Mouse (Mus musculus) kidney, embryonic 16.5 days (tissue): Measurements from ENCODE around the gene Olfr1508. TPM values are rescaled to one million over a fixed set of nuclear protein-coding genes. Genes with fewer than 3 reads are reported as not detected.

ENCODE experiments used
- polyA plus RNA-seq: library from polyadenylated mRNA; unstranded; fragments of >200 nt; fragmentation: Nextera tagmentation; extraction: Ambion mirVana; gene quantifications from 2 replicates; pipeline ENCODE4 v1.2.1, GENCODE M21; 2015

Olfr1508 gene
- polyA plus RNA-seq, 1 experiment from 2014 or later, result not detected

Other genes with a start within 250 kb of the Olfr1508 start
- 27.5 and 34.9 TPM in 2 replicates for gene Chd8, start 209.7 kb downstream of the Olfr1508 start, polyA plus RNA-seq
- gene Tox4, start 188.3 kb downstream of the Olfr1508 start, polyA plus RNA-seq, result 43.6 and 46.2 TPM in 2 replicates
- gene Rab2b, start 187.9 kb downstream of the Olfr1508 start, polyA plus RNA-seq, result 23.3 and 24.4 TPM in 2 replicates
- gene Mettl3, start 162.4 kb downstream of the Olfr1508 start, polyA plus RNA-seq, result 51.7 and 57.0 TPM in 2 replicates
- gene Sall2, start 138.7 kb downstream of the Olfr1508 start, polyA plus RNA-seq, result 39.1 and 46.0 TPM in 2 replicates
- not detected in 2 replicates for gene Olfr1513, start 111.1 kb downstream of the Olfr1508 start, polyA plus RNA-seq
- not detected in 2 replicates for gene Olfr1512, start 88.3 kb downstream of the Olfr1508 start, polyA plus RNA-seq
- not detected in 2 replicates for gene Olfr1511, start 70.1 kb downstream of the Olfr1508 start, polyA plus RNA-seq
- not detected in 2 replicates for gene Olfr1510, start 53.1 kb downstream of the Olfr1508 start, polyA plus RNA-seq
- not detected in 2 replicates for gene Olfr1509, start 24.5 kb downstream of the Olfr1508 start, polyA plus RNA-seq
- gene Olfr1507, start 28.3 kb upstream of the Olfr1508 start, polyA plus RNA-seq, result not detected in 2 replicates